ENCODE assay signal across 8 mouse cellular contexts in genomic region chr2:172370411-172371223, GRCm38 (mm10). TPM values are rescaled to one million over a fixed set of nuclear protein-coding genes. Genes with fewer than 3 reads are reported as not detected.
A peak's percentile ranks its signal among the peaks of the same experiment; 100 is the strongest.
DNase-seq lines count a peak whose midpoint lies in the region; ATAC-seq and TF ChIP-seq lines count a peak whose summit lies in the region.

TSS of gene Aurka (minus strand) at chr2:172370535.
TSS of gene Cstf1 (plus strand) at chr2:172370681.

- peak within 1 kb of the TSS; percentile 87 for H3K9ac ChIP-seq in ES-Bruce4 (ENCODE audit: low read depth, poor library complexity, severe bottlenecking)
- H3K9ac ChIP-seq in forebrain, embryonic 13.5 days, result peak within 1 kb of the TSS; percentile 77
- H3K9ac ChIP-seq in liver, postnatal 0 days (replicated peaks), result peak within 1 kb of the TSS; percentile 90
- peak within 1 kb of the TSS; percentile 88 for H3K9ac ChIP-seq in neural tube, embryonic 14.5 days (replicated peaks; ENCODE audit: low read depth, low read length)

- H3K9me3 ChIP-seq in ES-Bruce4 (replicated peaks; ENCODE audit: control insufficient read depth, insufficient read depth, low read length, poor library complexity, severe bottlenecking), result no peaks in the 10 kb centered on the region
- H3K9me3 ChIP-seq in forebrain, embryonic 13.5 days (replicated peaks), result no peaks in the 10 kb centered on the region
- H3K9me3 ChIP-seq in liver, postnatal 0 days (ENCODE audit: low read length), result no peaks in the 10 kb centered on the region
- no peaks in the 10 kb centered on the region for H3K9me3 ChIP-seq in neural tube, embryonic 14.5 days (ENCODE audit: control insufficient read depth, low read length)

- H3K4me2 ChIP-seq in forebrain, embryonic 13.5 days, result peak within 1 kb of the TSS; percentile 75
- peak within 1 kb of the TSS; percentile 80 for H3K4me2 ChIP-seq in liver, postnatal 0 days (ENCODE audit: low read depth, low read length)
- peak within 1 kb of the TSS; percentile 77 for H3K4me2 ChIP-seq in neural tube, embryonic 14.5 days (ENCODE audit: low read depth, low read length)

- peak; percentile 99 for ATAC-seq in cerebellum, adult (ENCODE audit: insufficient number of reproducible peaks, low FRiP score, low TSS enrichment)
- ATAC-seq in forebrain, embryonic 13.5 days, result peak; percentile 99
- ATAC-seq in liver, postnatal 0 days, result peak; percentile 98
- peak; percentile 99 for ATAC-seq in neural tube, embryonic 14.5 days (ENCODE audit: low read depth)

- intact Hi-C loops in heart, postnatal 10 days (cut with DNase I), result loop anchor here (2.0 to 10.0 kb wide), 3 partner anchors 22 to 634 kb away; partner anchors contain the start of genes Rae1 and Rtf2

- no peaks in the 10 kb centered on the region for H3K4me1 ChIP-seq in ES-Bruce4 (ENCODE audit: control insufficient read depth, insufficient read depth, low read length)
- H3K4me1 ChIP-seq in forebrain, embryonic 13.5 days, result peaks cover 38% of the 10 kb centered on the region
- H3K4me1 ChIP-seq in liver, postnatal 0 days (ENCODE audit: insufficient read depth), result peaks cover 9% of the 10 kb centered on the region; the same call in 1 of the 2 replicates
- 0 out of 2 replicates have a peak, but pooled peaks cover 7% of the 10 kb centered on the region for H3K4me1 ChIP-seq in neural tube, embryonic 14.5 days (ENCODE audit: control insufficient read depth, insufficient read depth, low read length)

- no peak for TF ChIP-seq CTCF in ES-Bruce4 (IDR thresholded peaks at IDR 0.05; ENCODE audit: low read depth, low read length)
- no peak for TF ChIP-seq CTCF in liver, postnatal 0 days (IDR thresholded peaks at IDR 0.05; ENCODE audit: low read depth)

- peaks cover 50% of the 10 kb centered on the region for H3K36me3 ChIP-seq in ES-Bruce4 (ENCODE audit: control insufficient read depth, insufficient read depth, low read length, poor library complexity, severe bottlenecking)
- peaks cover 48% of the 10 kb centered on the region for H3K36me3 ChIP-seq in forebrain, embryonic 13.5 days (ENCODE audit: poor library complexity, severe bottlenecking)
- peaks cover 52% of the 10 kb centered on the region for H3K36me3 ChIP-seq in liver, postnatal 0 days (replicated peaks; ENCODE audit: insufficient read depth, low read length)
- peaks cover 18% of the 10 kb centered on the region for H3K36me3 ChIP-seq in neural tube, embryonic 14.5 days (ENCODE audit: control insufficient read depth, insufficient read depth, low read length)

- H3K27me3 ChIP-seq in ES-Bruce4 (ENCODE audit: control insufficient read depth, insufficient read depth, low read length, poor library complexity, severe bottlenecking), result no peaks in the 10 kb centered on the region
- no peaks in the 10 kb centered on the region for H3K27me3 ChIP-seq in forebrain, embryonic 13.5 days
- no peaks in the 10 kb centered on the region for H3K27me3 ChIP-seq in liver, postnatal 0 days (ENCODE audit: insufficient read depth, low read length)
- H3K27me3 ChIP-seq in neural tube, embryonic 14.5 days (ENCODE audit: control insufficient read depth, insufficient read depth, low read length), result no peaks in the 10 kb centered on the region

- peak within 1 kb of the TSS; percentile 42 for H3K27ac ChIP-seq in ES-Bruce4 (ENCODE audit: insufficient read depth, low read length)
- H3K27ac ChIP-seq in forebrain, embryonic 13.5 days, result peak within 1 kb of the TSS; percentile 83
- H3K27ac ChIP-seq in liver, postnatal 0 days (ENCODE audit: low read depth), result peak within 1 kb of the TSS; percentile 86
- H3K27ac ChIP-seq in neural tube, embryonic 14.5 days (ENCODE audit: low read depth, low read length), result peak within 1 kb of the TSS; percentile 82

- peak within 1 kb of the TSS; percentile 93 for H3K4me3 ChIP-seq in ES-Bruce4 (ENCODE audit: low read depth, low read length)
- H3K4me3 ChIP-seq in forebrain, embryonic 13.5 days, result peak within 1 kb of the TSS; percentile 96
- peak within 1 kb of the TSS; percentile 85 for H3K4me3 ChIP-seq in liver, postnatal 0 days (ENCODE audit: low read depth, low read length)
- H3K4me3 ChIP-seq in neural tube, embryonic 14.5 days (ENCODE audit: low read depth, low read length), result peak within 1 kb of the TSS; percentile 91

- WGBS in forebrain, embryonic 13.5 days, result under 1% methylated on average over 66 of the region's 66 CpGs
- WGBS in large intestine, adult 2 months, result under 1% methylated on average over 66 of the region's 66 CpGs
- WGBS in liver, postnatal 0 days (ENCODE audit: insufficient replicate concordance), result under 1% methylated on average over 66 of the region's 66 CpGs
- under 1% methylated on average over 66 of the region's 66 CpGs for WGBS in neural tube, embryonic 14.5 days

- DNase-seq in heart, postnatal 10 days, result peak; percentile 97
- peak; percentile 88 for DNase-seq in large intestine, adult 2 months (ENCODE audit: low read depth, low spot score)
- peak; percentile 95 for DNase-seq in liver, postnatal 0 days
- peak; percentile 94 for DNase-seq in testis, postnatal 10 days (ENCODE audit: low spot score)

- TF ChIP-seq EP300 in ES-Bruce4 (IDR thresholded peaks at IDR 0.05; ENCODE audit: insufficient read depth, low read depth, low read length), result peak; percentile 37; the same call in 1 of the 2 replicates
- peak; percentile 66; the same call in 1 of the 2 replicates for TF ChIP-seq EP300 in liver, postnatal 0 days (IDR thresholded peaks at IDR 0.05; ENCODE audit: low read depth)

- peak; percentile 52 for TF ChIP-seq POLR2A in ES-Bruce4 (IDR thresholded peaks at IDR 0.05; ENCODE audit: insufficient read depth, low read length)

RNA-seq across cellular contexts. Expression of gene Aurka, which starts in this region (rescaled TPM):
- 153 and 167 TPM in 2 replicates for polyA plus RNA-seq in ES-Bruce4 (2011; ENCODE audit: insufficient read depth, insufficient read length, low read depth, missing spikeins)
- polyA plus RNA-seq in forebrain, embryonic 13.5 days (2015; fragmentation: Nextera tagmentation; extraction: Ambion mirVana), result 100 and 102 TPM in 2 replicates
- total RNA-seq in heart, postnatal 10 days (2021), result 10 to 100 TPM; 10.8 to 13.7 TPM
- polyA plus RNA-seq in large intestine, adult 2 months (2012; rRNA removed), result 24.9 and 29.3 TPM in 2 replicates
- polyA plus RNA-seq in liver, postnatal 0 days (2015; fragmentation: Nextera tagmentation; extraction: Ambion mirVana), result 41.4 and 45.4 TPM in 2 replicates
- 8.4 and 11.9 TPM in 2 replicates for polyA plus RNA-seq in neural tube, embryonic 14.5 days (2014; fragmentation: Nextera tagmentation; extraction: Ambion mirVana)

RNA-seq across cellular contexts. Expression of gene Cstf1, which starts in this region (rescaled TPM):
- 49.6 and 52.1 TPM in 2 replicates for polyA plus RNA-seq in ES-Bruce4 (2011; ENCODE audit: insufficient read depth, insufficient read length, low read depth, missing spikeins)
- 36.8 and 37.9 TPM in 2 replicates for polyA plus RNA-seq in forebrain, embryonic 13.5 days (2015; fragmentation: Nextera tagmentation; extraction: Ambion mirVana)
- total RNA-seq in heart, postnatal 10 days (2021), result 10 to 100 TPM; 23.1 TPM
- polyA plus RNA-seq in large intestine, adult 2 months (2012; rRNA removed), result 22.2 and 34.4 TPM in 2 replicates
- 16.2 and 17.1 TPM in 2 replicates for polyA plus RNA-seq in liver, postnatal 0 days (2015; fragmentation: Nextera tagmentation; extraction: Ambion mirVana)
- 24.5 and 28.6 TPM in 2 replicates for polyA plus RNA-seq in neural tube, embryonic 14.5 days (2014; fragmentation: Nextera tagmentation; extraction: Ambion mirVana)

Comparison
In these comparisons a context has a peak if more than half of its experiments do, and no peak if none do; other contexts are left out.
1. Peak in every context shown above with its lines: DNase-seq, ATAC-seq, H3K4me3 ChIP-seq and H3K27ac ChIP-seq.